Mouse (Mus musculus) layer of hippocampus, adult 2 months (tissue): ENCODE results near the gene Emc1. TPM values are rescaled to one million over a fixed set of nuclear protein-coding genes. Genes with fewer than 3 reads are reported as not detected.

Source experiments
- DNase-seq, 2 experiments: peaks; one replicate each; pipeline ENCODE4 v3.0.0; 2022; ENCODE audit warnings: low spot score in 2 of 2
- H3K27ac ChIP-seq: fragments of 200-600 bp; 2 replicates; pipeline ENCODE4 v1.8.1; 2022
- H3K4me3 ChIP-seq: fragments of 200-600 bp; 2 replicates; pipeline ENCODE4 v1.8.1; 2022; ENCODE audit warnings: mild to moderate bottlenecking
- CTCF ChIP-seq: fragments of 200-600 bp; conservative IDR thresholded peaks from 2 replicates; pipeline ENCODE4 v1.8.1; 2022; ENCODE audit warnings: antibody characterized with exemption, mild to moderate bottlenecking, moderate library complexity
- microRNA-seq, 2 experiments: library from miRNA; unstranded; fragments of <30 nt; microRNA quantifications; one replicate each; pipeline ENCODE4 v1.2.0; 2021
- total RNA-seq, 2 experiments: library from RNA; stranded (reverse); gene quantifications; 2 replicates each; pipeline ENCODE4 v1.2.3; 2021

Emc1 gene
- total RNA-seq, 2 experiments from 2014 or later = 90.8 to 96.6 TPM

DNA sequence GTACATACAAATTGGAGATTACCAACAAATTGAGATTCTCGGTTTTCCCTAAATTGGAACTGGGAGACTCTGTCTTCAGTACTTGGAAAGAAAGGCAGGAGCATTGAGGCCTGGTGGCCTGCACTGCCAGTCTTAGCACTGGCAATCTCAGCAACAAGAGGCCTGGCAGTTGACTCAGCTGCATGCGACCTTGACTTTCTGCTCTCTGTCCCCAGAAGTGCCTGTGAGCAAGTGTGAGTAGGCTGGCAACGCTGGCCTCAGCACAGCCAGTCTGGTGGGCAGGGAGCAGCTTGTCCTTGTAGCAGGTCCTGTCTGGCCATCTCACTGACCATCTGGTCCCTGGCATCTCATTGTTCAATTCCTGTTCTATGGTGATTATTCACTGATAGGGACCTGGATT, 59.0 kb downstream of the Emc1 start:
- no peak overlapping the region for H3K4me3 ChIP-seq
- no peak overlapping the region for H3K27ac ChIP-seq
- TF ChIP-seq CTCF = no peak
- no peak for DNase-seq

DNA sequence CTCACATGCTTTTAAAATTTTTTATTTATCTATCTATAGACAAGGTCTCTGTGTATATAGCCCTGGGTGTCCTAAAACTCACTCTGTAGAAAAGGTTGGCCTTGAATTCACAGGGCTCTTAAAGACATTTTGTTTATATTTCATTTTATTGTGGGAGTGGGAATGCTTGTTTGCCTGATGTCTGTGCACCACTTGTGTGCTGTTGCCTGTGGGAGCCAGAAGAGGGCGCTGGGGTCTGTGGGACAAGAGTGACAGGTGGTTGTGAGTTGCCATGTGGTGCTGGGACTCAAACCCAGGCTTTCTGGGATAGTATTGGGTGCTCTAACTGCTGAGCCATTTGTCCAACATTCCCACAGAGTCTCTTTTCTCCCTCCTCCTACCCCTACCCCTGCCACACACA, 65.5 kb downstream of the Emc1 start:
- no peak overlapping the region for H3K4me3 ChIP-seq
- H3K27ac ChIP-seq = no peak overlapping the region
- TF ChIP-seq CTCF = peak; percentile 28; the same call in 1 of the 2 replicates
- DNase-seq = no peak

DNA sequence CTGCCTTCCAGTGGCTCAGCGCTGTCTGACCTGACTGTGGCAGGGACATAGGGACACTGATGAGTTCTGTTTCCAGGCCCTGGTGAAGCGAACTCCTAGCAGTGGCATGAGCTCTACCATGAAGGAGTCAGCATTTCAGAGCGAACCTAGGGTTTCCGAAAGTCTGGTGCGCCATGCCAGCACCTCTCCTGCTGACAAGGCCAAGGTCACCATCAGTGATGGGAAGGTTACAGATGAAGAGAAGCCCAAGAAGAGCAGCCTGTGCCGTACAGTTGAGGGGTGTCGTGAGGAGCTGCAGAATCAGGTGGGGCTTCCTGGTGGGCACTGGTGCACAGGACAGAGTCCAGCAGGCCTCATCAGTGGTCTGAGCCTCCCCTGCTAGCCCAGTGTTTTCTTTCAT, 69.2 kb downstream of the Emc1 start:
- H3K27ac ChIP-seq = no peak overlapping the region
- TF ChIP-seq CTCF = no peak
- H3K4me3 ChIP-seq = no peak overlapping the region
- DNase-seq = no peak

DNA sequence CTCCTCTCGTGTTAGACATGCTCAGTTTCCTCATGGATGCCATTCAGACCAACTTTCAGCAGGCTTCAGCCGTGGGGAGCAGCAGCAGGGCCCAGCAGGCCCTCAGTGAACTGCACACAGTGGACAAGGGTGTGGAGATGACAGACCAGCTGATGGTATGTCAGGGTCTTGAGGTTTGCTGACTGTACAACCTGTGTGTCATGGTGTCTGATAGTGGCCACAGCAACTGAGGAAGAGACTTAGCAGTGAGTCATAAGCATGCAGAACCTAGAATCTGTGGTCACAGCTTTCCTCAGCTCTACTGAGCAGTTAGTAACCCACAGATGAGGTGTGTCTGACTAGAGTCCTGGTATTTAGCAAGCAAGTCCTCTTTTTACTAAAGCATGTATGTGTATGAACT, 70.0 kb downstream of the Emc1 start:
- no peak for DNase-seq
- H3K27ac ChIP-seq = no peak overlapping the region
- H3K4me3 ChIP-seq = no peak overlapping the region
- TF ChIP-seq CTCF = no peak

DNA sequence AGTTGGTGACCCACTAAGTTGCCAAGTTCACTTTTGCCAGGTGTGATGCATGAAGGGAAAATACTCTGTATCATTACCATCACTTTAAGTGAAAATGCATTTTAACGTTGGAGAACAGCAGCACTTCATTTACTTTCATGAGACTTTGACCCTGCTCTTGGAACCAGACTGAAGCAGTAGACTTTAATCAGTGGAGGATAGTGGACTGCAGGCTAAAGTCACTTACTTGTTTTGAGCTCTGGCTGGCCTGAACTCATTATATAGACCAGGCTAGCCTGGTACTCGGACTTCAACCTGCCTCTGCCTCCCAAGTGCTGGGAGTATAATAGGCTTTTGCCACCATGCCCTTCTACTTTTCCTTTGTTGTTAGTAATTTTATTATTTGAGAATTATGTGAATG, 70.9 kb downstream of the Emc1 start:
- H3K4me3 ChIP-seq = no peak overlapping the region
- no peak overlapping the region for H3K27ac ChIP-seq
- TF ChIP-seq CTCF = no peak
- DNase-seq = no peak

Small RNAs within 50 kb of the gene (microRNA-seq; reads per million reads assigned to microRNA genes)
- gene Gm24245 (0 reads per million in 2 experiments), gene Gm25732 (0.32 to 0.55 reads per million in 2 experiments)

Other genes with a start within 250 kb of the Emc1 start
- 100 to 1,000 TPM; 184 to 196 TPM for gene Minos1, start 221.5 kb upstream of the Emc1 start, total RNA-seq
- gene Capzb, start 159.7 kb upstream of the Emc1 start, total RNA-seq = 100 to 1,000 TPM; 374 to 416 TPM
- gene Pqlc2, start 41.9 kb upstream of the Emc1 start, total RNA-seq = 10 to 100 TPM; 12.5 to 13.3 TPM
- 10 to 100 TPM; 31.6 to 32.9 TPM for gene Akr7a5, start 41.8 kb upstream of the Emc1 start, total RNA-seq
- 10 to 100 TPM; 51.5 to 53.6 TPM for gene Mrto4, start within 50 bp of the Emc1 start, total RNA-seq
- gene Ubr4, start within 50 bp of the Emc1 start, total RNA-seq = 100 to 1,000 TPM; 171 to 176 TPM
- 10 to 100 TPM; 15.7 to 17.5 TPM for gene Iffo2, start 178.0 kb downstream of the Emc1 start, total RNA-seq